Mouse (Mus musculus) ES-E14 (cell line): ENCODE measurements around the gene Zfp72. TPM values are rescaled to one million over a fixed set of nuclear protein-coding genes. Genes with fewer than 3 reads are reported as not detected.

ENCODE experiments used
- DNase-seq: peaks from one replicate; pipeline ENCODE4 v3.0.0-alpha.2; 2013; ENCODE audit warnings: low read depth, low spot score
- H3K27ac ChIP-seq: 2 replicates; pipeline ENCODE4 v1.5.1; 2012; ENCODE audit warnings: low read depth, mild to moderate bottlenecking, low read length, moderate library complexity, mixed read lengths; ENCODE audit not compliant: poor library complexity, insufficient read depth, severe bottlenecking
- H3K36me3 ChIP-seq: 2 replicates; pipeline ENCODE4 v1.6.1; 2012; ENCODE audit warnings: mild to moderate bottlenecking, low read length, moderate library complexity, mixed read lengths; ENCODE audit not compliant: control insufficient read depth, poor library complexity, insufficient read depth, severe bottlenecking
- H3K4me1 ChIP-seq, 2 experiments: fragments of 150-350 bp in 1 of 2; sonication (generic) in 1 of 2; 2 replicates each; pipeline ENCODE4 v1.6.1; 2012; ENCODE audit warnings: low read length in 2 of 2, mild to moderate bottlenecking in 1 of 2, mixed read lengths in 1 of 2; ENCODE audit not compliant: control insufficient read depth in 2 of 2, insufficient read depth in 2 of 2, poor library complexity in 1 of 2
- H3K4me3 ChIP-seq, 2 experiments: fragments of 150-350 bp in 1 of 2; sonication (generic) in 1 of 2; 2 replicates each; pipeline ENCODE4 v1.5.1; 2012; ENCODE audit warnings: low read length in 2 of 2, low read depth in 1 of 2, mild to moderate bottlenecking in 1 of 2, mixed read lengths in 1 of 2; ENCODE audit not compliant: insufficient read depth in 1 of 2, poor library complexity in 1 of 2, severe bottlenecking in 1 of 2
- H3K9ac ChIP-seq: 2 replicates; pipeline ENCODE4 v1.6.1; 2012; ENCODE audit warnings: low read depth, mild to moderate bottlenecking, low read length, mixed read lengths; ENCODE audit not compliant: poor library complexity, insufficient read depth, severe bottlenecking
- H3K9me3 ChIP-seq: fragments of 150-350 bp; sonication (generic); 2 replicates; pipeline ENCODE4 v1.6.1; 2012; ENCODE audit warnings: low read depth, mild to moderate bottlenecking, low read length; ENCODE audit not compliant: control insufficient read depth, insufficient read depth
- CHD2 ChIP-seq: IDR thresholded peaks from 2 replicates; pipeline ENCODE4 v1.6.1; 2014; ENCODE audit warnings: mild to moderate bottlenecking, low read depth, low read length, inconsistent platforms
- HCFC1 ChIP-seq: IDR thresholded peaks from 2 replicates; pipeline ENCODE4 v1.6.1; 2012; ENCODE audit warnings: low read length, inconsistent platforms, borderline replicate concordance; ENCODE audit not compliant: insufficient read depth
- MAFK ChIP-seq: IDR thresholded peaks from 2 replicates; pipeline ENCODE4 v1.6.1; 2014; ENCODE audit warnings: mild to moderate bottlenecking, low read depth, low read length, inconsistent platforms; ENCODE audit not compliant: insufficient read depth
- ZC3H11A ChIP-seq: IDR thresholded peaks from 2 replicates; pipeline ENCODE4 v1.6.1; 2012; ENCODE audit warnings: low read depth, mild to moderate bottlenecking, inconsistent platforms, low read length, borderline replicate concordance
- ZNF384 ChIP-seq: IDR thresholded peaks from 2 replicates; pipeline ENCODE4 v1.6.1; 2012; ENCODE audit warnings: low read depth, low read length, inconsistent platforms
- in situ Hi-C, 2 experiments: fragments of 600-800 bp; cut with MboI; formaldehyde crosslinking; loops; one replicate each; pipeline ENCODE4 v1.15.1; 2025; ENCODE audit warnings: low sequenced_read_pairs in 2 of 2, inconsistent platforms in 1 of 2; ENCODE audit not compliant: unreplicated experiment in 2 of 2
- total RNA-seq: library from RNA; depleted of rRNA; stranded (reverse); fragments of 300-350 nt; gene quantifications from 2 replicates; pipeline ENCODE4 v1.2.3, GENCODE M21; 2012

Zfp72 gene
- total RNA-seq, 1 experiment, result 3.0 TPM

DNA sequence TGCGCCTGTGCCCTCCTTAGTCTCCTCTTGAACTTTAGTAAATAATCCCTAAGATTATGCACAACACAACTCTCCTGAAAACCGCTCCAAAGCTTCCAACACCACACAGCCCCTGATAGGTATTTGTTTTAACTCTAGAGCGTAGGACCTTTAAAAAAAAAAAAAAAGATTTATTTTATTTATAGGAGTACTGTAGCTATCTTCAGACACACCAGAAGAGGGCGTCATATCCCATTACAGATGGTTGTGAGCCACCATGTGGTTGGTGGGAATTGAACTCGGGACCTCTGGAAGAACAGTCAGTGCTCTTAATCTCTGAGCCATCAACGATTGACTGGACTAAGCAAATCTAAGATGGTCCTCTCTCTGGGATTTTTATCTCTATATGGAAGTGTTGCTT lies 906 bp downstream of the Zfp72 start:
- H3K4me3 ChIP-seq, result peak overlapping the region; percentile 77 to 96; a peak in 3 of 4 replicates
- no peak for TF ChIP-seq MAFK
- TF ChIP-seq ZNF384, result no peak
- TF ChIP-seq HCFC1, result no peak
- TF ChIP-seq CHD2, result no peak
- TF ChIP-seq ZC3H11A, result no peak
- H3K9ac ChIP-seq, result no peak overlapping the region
- in situ Hi-C loops, result no loop called here
- no peak overlapping the region for H3K27ac ChIP-seq
- H3K9me3 ChIP-seq, result no peaks in the 10 kb centered on the region
- DNase-seq, result no peak
- H3K4me1 ChIP-seq, result no peaks in the 10 kb centered on the region; a peak in 1 of 4 replicates
- no peaks in the 10 kb centered on the region for H3K36me3 ChIP-seq

GRCm38 (mm10) chr13:74382289-74382688 lies 8.3 kb downstream of the Zfp72 start:
- in situ Hi-C loops, result no loop called here
- H3K36me3 ChIP-seq, result no peaks in the 10 kb centered on the region
- H3K9me3 ChIP-seq, result no peaks in the 10 kb centered on the region
- H3K27ac ChIP-seq, result no peak overlapping the region
- no peak for TF ChIP-seq CHD2
- 0 out of 2 replicates have a peak, but pooled peaks have one; percentile 38 for TF ChIP-seq MAFK
- TF ChIP-seq HCFC1, result no peak
- TF ChIP-seq ZC3H11A, result no peak
- TF ChIP-seq ZNF384, result no peak
- no peak overlapping the region for H3K9ac ChIP-seq
- no peak overlapping the region for H3K4me3 ChIP-seq
- no peak for DNase-seq
- no peaks in the 10 kb centered on the region for H3K4me1 ChIP-seq

DNA sequence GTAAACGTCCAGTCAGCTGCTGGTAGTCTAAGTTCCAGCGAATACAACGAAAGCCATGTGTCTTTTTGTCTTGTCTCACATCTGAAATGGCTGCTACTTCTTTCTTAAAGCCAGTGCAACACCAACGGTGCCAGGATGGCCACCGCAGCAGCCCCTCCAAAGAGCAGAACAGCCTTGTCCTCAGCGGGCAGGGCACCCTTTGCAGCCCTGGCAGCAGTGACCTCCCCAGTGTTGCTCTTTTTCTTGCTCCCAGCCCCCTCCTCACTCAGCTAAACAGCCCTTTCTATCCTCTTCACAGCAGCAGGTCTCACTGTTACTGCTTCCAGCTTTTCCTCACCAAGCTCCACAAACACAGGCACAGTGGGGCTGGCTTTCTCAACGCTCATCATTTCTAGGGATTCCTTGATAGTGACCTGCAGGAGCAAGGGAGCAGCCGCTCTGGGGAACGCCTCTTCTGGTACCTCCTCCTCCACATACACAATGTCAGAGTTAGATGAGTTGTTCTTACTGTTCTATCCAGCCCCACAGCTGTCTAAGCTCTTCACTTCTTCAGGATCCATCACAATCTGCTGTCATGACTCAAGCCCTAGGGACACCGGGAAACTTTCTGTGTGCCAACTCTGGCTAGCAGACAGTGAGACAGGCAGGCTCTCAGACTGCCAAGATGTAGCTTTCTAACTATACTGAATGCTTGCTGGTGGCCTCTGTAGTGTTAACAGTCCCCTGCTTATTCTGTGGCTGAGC lies 8.9 kb downstream of the Zfp72 start:
- TF ChIP-seq CHD2 (no peak), ZC3H11A (no peak), ZNF384 (no peak), HCFC1 (no peak), MAFK (no peak)
- no peaks in the 10 kb centered on the region for H3K36me3 ChIP-seq
- no peak for DNase-seq
- H3K4me3 ChIP-seq, result no peak overlapping the region
- in situ Hi-C loops, result no loop called here
- H3K9me3 ChIP-seq, result no peaks in the 10 kb centered on the region
- no peaks in the 10 kb centered on the region for H3K4me1 ChIP-seq
- H3K27ac ChIP-seq, result no peak overlapping the region
- H3K9ac ChIP-seq, result no peak overlapping the region

GRCm38 (mm10) chr13:74363859-74364235 lies 26.8 kb downstream of the Zfp72 start, which contains the start of gene Lrrc14b:
Gene Lrrc14b (minus strand): TSS chr13:74364005.
- peaks cover 0 to 3% of the 10 kb centered on the region in 2 experiments; a peak in 1 of 4 replicates for H3K4me1 ChIP-seq
- H3K27ac ChIP-seq, result no peak within 1 kb of the TSS
- in situ Hi-C loops, result no loop called here
- H3K4me3 ChIP-seq, result no peak within 1 kb of the TSS
- TF ChIP-seq MAFK (no peak), ZNF384 (no peak), CHD2 (no peak), ZC3H11A (no peak), HCFC1 (no peak)
- no peak for DNase-seq
- H3K36me3 ChIP-seq, result peaks cover 4% of the 10 kb centered on the region
- no peaks in the 10 kb centered on the region for H3K9me3 ChIP-seq
- H3K9ac ChIP-seq, result no peak within 1 kb of the TSS
